Mouse (Mus musculus): ENCODE data around the gene Pim3.

GRCm38 (mm10) chr15:88831482-88831881, 30.5 kb upstream of the Pim3 start:
- TF ChIP-seq CTCF (IDR thresholded peaks at IDR 0.05; ENCODE audit: low read depth, low read length) (no peak), POLR2A (IDR thresholded peaks at IDR 0.05; ENCODE audit: extremely low read depth, insufficient read depth, low read length) (no peak)
